Mouse (Mus musculus) cerebellum, adult 11-12 months (tissue): ENCODE measurements around the gene Map3k14.

Experiments
- DNase-seq: peaks from one replicate; pipeline ENCODE4 v3.0.0; 2022

Map3k14 gene

DNA sequence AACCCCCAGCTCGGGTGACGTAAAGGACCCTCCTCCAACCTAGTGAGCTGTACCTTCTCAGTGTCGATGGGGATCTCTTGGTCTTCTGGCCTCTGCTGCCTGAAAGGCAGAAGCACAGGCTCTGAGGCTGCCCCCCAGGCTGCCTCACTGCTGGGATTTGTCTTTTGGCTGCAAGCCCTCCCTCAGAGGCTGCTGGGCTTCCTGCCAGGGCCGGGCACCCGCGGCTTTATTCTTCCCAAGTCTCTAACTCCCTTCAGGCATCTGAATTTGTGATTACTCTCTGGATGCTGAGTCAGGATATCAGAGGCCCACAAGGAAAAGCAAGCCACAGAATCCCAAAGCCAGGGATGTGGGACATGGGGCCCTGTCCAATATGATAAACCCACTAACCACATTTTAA lies 65.6 kb downstream of the Map3k14 start:
- DNase-seq, result peak; percentile 82

DNA sequence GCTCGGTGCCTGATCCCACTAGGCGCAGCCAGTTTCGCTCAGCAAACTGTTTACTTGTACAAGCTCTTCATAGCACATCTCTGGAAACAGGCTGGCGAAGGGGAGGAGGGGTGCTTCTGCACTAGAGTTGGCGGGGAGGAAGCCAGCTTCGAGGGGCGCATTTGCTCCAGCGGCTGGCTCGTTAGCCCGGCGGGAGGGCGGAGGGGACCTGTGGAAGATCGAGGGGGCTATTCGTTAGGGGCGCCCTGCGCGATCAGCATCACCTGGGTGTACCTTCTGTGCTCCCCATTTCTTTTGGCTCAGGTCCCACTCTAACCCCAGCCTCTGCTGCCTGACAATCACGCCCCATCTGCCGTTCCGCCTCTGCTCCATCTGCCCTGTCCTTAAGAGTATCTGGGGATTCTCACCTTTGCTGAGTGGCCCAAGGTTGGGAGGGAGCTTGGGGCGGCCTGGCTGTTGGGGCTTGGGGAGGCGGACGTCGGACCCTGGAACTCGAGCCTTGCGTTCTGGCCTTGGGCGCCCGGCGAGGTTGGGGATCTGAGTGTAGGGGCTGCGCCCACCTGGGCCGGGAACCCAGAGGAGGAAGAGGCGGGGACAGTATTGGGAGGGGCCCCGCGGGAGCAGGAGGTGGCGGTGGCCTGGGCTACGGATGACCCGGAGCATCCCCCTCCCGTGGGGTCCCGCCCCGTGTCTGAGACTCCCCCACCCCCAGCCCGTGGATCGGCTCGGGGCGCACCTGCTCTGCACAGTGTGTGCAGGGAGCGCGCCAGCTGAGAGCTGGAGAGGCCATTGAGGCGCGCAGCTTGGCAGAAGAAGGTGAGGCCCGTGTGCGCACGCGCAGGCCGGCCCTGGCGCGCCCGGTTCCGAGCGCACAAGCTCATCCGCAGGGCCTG lies 68.1 kb downstream of the Map3k14 start:
- peak; percentile 93 for DNase-seq

DNA sequence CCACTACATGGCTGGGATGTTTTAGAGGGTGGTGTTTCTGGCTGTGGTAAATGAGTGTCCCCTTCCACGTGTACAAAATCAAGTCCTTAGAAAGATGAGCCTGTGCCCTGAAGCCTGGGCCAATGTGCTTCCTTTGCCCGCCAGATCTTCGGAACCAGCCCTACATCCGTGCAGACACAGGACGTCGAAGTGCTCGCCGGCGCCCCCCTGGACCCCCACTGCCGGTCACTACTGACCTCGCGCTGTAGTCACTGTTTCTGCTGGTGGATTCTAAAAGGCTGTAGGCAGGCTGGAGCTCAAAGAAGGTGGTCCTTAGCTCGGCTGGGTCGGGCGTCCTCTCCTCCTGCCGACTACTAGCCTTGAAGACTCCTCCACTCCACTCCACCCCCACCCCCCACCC lies 68.9 kb downstream of the Map3k14 start:
- DNase-seq, result peak; percentile 63

DNA sequence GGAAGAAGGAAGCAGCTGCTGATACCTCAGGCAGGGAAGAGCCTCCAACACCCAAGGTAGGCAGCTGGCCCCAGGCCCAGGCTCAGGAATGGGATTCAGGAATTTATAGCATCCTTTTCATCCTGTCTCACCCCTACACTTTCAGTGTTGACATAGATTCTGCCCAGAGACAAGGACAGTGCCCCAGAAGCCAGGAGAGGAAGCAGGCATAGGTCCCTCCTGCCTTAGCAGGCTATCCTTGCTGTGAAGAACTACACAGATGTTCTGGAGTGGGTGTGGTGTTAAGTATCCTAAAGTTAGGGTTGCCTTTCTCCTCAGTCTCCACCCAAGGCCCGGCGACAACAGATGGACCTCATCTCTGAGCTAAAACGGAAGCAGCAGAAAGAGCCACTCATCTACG lies 69.9 kb downstream of the Map3k14 start:
- DNase-seq, result no peak

- DNase-seq, result peak; percentile 67
Measured at GRCm38 (mm10) chr11:103195656-103196055, 71.6 kb downstream of the Map3k14 start.

DNA sequence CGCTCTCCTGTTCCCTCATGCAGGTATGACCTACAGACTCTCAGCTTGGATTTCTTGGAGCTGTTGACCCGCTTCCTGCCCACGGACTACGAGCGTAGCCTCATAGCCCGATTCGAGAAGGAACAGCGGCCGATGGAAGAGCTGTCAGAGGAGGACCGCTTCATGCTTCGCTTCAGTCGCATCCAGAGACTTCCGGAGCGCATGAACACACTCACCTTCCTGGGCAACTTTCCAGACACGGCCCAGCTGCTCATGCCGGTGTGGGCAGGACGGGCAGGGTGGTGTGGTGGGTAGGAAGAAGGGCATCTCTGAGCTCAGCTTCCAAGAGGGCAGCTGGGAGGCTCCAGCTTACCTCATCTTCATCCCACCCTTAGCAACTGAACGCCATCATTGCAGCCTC lies 72.0 kb downstream of the Map3k14 start:
- peak; percentile 72 for DNase-seq

- no peak for DNase-seq
Measured at GRCm38 (mm10) chr11:103193825-103194168, 73.5 kb downstream of the Map3k14 start.

GRCm38 (mm10) chr11:103192956-103193824 lies 74.1 kb downstream of the Map3k14 start:
- DNase-seq, result peak; percentile 84

- peak; percentile 77 for DNase-seq
Measured at GRCm38 (mm10) chr11:103192230-103192955, 74.9 kb downstream of the Map3k14 start.

- DNase-seq, result no peak
Measured at GRCm38 (mm10) chr11:103184891-103185290, 82.4 kb downstream of the Map3k14 start.

DNA sequence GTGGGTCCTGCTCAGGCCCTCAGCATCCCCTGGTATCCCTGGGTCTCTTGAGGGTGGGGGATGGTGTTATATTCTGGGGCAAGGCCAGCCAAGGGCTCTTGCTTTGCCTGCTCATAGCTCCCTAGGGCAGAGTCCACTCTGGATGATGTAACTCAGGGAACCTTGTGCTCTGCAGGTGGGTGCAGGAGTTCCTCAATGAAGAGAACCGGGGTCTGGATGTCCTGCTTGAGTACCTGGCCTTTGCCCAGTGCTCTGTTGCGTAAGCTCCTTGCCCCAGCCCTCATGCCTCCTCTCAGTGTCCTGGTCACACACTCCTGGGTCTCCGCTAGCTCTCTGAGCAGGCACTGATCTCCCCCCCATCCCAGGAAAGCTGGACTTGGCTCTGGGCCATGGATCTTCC lies 85.4 kb downstream of the Map3k14 start:
- DNase-seq, result no peak

DNA sequence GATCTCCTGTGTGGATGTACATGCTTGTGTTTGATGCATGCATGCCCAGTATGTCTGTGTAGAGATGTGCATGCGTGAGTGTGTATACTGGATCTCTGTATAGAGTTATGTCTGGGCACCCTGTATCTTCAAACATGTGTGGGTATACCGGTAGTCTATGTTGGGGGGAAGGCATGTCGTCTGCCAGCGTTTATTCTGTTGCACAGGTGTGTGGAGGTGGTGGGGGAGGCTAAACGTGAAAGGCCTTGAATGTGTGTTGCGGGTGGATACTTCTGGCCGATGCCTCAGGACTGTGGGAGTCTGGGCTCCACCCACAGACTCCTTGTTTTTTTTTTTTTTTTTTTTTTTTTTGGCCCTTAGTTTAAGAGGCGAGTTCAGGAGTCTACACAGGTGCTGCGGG lies 85.9 kb downstream of the Map3k14 start:
- DNase-seq, result no peak

DNA sequence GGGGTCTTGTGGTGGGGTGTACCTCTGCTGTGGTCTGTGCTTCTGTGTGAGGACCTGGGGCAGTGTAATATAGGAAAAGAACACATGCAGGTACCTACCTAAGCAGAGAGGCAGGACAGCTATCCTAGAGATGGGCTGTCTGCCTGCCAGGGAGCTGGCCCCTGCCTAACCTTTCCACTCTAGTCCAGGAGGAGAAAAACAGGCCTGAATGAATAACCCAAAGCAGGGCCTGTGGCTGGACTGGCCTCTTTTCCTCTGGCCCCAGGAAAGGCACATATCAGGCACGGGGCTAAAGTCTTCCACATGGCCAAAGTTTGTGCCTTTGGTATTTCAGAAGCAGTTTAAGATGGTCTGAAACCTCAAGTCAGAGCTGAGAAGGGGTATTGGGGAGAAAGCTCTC lies 86.8 kb downstream of the Map3k14 start:
- no peak for DNase-seq

- no peak for DNase-seq
Measured at GRCm38 (mm10) chr11:103178748-103179147, 88.5 kb downstream of the Map3k14 start.

- DNase-seq, result no peak
Measured at GRCm38 (mm10) chr11:103177815-103178485, 89.3 kb downstream of the Map3k14 start.

DNA sequence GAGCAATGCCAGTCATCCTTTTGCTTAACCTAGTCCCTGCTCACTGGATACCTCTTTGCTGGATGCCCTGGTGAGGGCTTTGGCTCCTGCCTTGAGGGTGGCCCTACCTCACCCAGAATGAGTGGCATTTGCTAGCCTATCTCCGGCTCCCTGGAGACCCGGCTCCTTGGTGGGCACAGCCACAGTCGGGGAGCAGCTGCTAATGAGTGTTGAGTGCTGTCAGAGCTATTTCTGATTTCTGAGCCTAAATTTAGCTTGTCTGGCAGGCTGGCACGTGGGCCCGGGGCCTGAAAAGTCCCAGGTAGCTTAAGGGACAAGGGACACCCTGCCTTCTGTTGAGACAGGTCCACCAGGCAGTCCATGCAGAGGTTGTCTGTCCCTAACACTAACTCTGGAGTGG lies 90.1 kb downstream of the Map3k14 start:
- DNase-seq, result peak; percentile 15

GRCm38 (mm10) chr11:103176510-103176909 lies 90.8 kb downstream of the Map3k14 start:
- DNase-seq, result no peak

GRCm38 (mm10) chr11:103175688-103176442 lies 91.4 kb downstream of the Map3k14 start:
- DNase-seq, result no peak

DNA sequence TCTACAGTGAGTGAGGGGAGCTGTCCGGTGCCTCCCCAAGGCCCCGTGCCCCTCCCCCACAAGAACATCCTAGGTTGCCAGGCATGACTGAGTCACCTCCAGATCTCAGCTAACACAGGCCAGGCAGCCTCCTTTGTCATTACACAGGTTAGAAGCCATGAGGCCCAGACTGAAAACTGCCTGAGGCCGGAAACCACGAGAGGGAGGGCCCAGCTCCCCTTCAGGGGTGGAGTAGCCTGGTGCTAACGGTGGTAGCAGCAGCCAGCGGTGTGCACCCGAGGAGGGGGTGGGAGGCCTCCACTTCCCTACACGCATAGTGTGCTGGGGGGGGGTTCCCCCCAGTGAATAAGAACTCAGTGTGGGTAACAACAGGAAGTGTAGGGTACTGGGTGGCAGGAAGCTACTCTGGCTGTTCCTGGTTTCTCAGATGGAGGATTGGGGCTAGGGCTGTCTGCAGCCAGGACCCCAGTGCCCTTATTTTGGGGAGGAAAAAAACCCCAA lies 92.3 kb downstream of the Map3k14 start:
- DNase-seq, result peak; percentile 32

GRCm38 (mm10) chr11:103174411-103174832 lies 92.8 kb downstream of the Map3k14 start:
- DNase-seq, result no peak

- DNase-seq, result no peak
Measured at GRCm38 (mm10) chr11:103173771-103174344, 93.4 kb downstream of the Map3k14 start.
